Mouse (Mus musculus): ENCODE results near the gene Chdh. TPM values are rescaled to one million over a fixed set of nuclear protein-coding genes. Genes with fewer than 3 reads are reported as not detected.

Chdh gene
- polyA plus RNA-seq, 3 experiments from 2014 or later: 0.23 to 0.63 (median 0.57) TPM

DNA sequence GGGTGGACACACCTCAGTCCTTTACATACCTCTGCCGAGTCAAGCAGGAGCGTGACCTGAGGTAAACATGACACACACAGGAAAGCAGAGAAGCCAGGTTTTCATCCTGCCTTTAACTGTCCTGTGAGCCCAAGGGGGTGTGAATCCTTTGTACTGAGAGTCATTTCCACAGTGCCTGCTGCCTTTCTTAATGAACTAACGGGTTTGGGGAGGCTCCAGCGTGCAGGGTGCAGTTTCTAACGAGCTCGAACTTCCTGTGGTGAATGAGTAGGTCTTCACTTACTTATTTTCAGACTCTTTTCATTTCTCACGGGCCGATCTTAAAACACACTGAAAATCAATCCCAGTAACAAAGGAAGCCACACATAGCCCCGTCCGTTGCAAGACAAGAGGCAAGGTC is 5.7 kb downstream of the Chdh start:
- peak; percentile 46 for ATAC-seq

DNA sequence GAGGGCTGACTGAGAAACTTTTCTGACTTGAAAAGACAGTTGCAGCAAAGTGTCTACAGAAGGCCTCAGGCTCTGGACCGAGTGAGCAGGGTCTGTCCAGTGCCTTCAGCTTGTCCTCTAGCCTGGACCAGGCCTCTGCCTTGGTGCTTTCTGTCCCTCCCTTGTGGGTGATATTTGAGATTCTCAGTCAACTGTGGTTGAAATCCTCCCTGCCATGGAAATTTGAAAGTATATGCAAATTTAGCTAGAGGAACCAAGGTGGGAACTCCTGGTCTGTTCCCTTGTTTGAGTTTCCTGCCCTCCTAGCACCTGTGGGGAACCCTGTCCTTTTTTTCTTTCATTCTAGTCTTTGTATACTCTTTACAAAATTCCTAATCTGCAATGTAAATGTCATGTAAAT is 6.2 kb downstream of the Chdh start:
- no peak for ATAC-seq

DNA sequence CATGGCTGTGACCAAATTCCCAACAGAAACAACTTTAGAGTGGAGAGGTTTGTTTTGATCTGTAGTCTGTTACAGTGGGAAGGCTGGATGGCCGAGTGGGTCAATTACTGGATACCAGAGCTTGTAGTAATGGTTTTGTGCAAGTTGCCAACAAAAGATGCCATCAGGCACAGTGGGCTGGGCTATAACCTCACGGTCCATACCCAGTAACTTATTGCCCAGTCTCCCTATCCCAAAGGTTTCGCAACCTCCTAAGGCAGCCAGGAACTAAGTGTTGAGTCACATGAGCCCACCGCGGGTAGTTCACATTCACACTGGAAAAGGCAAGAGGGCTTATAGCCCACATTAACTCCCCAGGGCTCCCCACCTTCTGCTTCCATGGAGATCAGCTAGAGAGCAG is 7.8 kb downstream of the Chdh start:
- no peak for ATAC-seq

DNA sequence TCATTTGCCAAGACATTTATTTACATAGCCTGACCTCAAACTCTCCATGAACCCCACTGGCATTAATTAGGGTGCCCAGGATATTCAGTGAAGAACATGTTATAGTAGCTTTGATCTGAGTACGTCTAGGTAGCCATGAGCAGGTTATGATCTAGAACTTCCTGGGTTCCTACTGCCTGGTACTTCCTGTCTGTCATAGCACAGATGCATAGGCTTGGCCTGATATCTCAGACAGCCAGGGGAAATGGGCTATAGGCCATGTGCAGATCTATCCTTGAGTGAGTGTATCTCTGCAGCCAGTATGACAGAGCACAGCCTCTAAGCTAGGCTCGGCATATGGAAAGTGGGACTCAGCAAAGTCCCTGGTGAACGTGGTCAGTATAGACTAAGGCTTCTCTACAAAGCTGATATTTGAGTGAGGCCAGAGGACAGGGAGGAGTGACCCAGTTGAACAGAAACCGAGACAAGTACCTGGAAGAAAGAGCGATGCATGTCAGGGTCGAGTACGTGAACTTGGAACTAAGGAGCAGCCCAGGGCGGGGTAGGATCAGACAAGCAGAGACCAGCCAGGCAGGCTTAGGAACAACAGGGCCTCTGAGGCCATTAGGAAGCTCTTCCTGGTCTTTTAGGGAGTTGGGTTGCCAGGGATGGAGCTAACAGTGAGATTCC is 9.1 kb downstream of the Chdh start:
- ATAC-seq: no peak

DNA sequence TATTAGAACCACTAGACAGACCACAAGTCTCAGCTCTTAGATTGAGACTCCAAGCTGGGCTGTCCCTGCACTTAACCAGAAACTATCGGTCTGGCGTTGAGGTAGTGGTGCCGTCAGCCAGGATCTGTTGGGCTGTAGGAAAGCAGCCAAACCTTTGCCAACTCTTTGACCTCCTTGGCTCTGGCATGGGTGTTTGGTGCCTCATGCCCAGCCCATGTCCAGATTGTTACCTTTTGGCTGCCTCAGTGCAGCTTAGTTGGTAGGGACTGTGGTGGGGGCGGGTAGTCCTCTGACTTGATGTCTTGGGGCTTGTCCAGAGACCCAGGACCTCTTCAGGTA is 9.6 kb downstream of the Chdh start:
- ATAC-seq: no peak

DNA sequence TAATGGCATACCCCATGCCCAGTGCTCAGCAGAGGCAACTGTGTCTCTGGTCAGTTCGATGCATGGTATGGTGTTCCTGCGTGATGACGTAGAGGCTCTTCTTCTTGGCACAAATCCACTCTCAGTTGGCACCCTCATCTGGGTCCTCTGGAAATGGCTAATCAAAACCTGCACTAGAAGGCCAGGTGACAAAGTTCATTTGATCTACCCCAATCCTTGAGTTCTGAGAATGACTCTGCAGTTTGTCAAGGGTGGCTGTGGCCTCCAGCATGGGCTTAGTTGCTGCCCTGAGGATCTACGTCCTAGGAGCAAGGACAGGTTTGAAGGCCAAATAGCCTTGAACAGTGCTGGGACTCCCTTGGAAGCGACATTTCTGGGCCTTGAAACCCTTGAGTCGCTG is 10.0 kb downstream of the Chdh start:
- no peak for ATAC-seq

DNA sequence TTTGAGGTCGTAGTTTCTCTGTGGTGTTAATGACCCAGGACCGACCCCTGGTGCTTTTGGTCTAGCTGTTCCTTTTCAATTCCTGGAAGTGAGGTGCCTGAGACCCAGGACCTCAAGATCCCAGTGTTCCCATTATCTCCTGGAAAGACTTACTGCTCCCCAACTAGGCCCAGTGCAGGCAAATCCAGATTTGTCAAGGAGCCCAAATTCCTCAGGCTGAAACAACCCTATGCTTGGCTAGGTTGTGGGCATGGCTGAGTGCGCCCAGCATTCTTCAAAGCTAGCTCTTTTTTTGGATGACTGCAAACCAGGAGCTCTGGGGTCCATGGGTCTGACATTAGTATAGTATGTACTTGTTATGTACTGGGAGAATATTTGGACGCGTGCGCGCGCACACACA is 10.6 kb downstream of the Chdh start:
- ATAC-seq: no peak

DNA sequence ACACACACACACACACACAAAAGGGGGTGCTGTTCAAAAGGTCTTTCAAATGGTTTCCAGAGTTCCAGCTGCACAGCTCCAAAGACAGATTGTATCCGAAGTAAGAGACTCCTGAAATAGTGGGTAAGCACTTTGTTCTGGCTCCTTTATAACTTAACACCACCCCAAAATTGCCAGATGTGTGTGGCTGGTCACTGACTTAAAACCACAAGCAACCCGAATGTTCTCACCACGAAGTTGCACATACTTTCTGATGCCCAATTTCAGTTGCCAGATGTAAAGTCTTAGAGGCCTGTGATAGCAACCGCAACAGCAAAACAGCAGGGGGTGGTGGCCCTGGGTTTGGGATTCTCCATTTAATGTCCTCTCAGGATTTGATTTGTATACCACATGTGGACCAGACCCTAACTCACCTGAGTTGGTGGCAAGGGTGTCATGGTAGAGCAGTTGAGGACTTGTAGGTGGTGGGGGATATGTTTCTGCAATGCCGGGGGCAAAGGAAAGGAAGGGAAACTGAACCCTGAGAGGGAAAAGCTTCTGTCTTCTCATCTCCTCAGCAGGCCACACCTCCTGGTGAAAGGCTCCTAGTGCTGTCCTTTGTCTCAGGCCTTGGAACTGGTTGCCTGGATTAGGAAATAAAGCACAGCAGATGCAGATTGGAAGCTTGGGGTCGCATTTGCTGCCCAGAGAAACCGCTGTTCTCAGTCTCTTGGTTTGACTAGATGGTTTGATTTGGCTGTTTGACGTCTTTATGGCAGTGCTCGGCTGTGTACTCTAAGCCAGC is 11.2 kb downstream of the Chdh start:
- ATAC-seq: no peak

DNA sequence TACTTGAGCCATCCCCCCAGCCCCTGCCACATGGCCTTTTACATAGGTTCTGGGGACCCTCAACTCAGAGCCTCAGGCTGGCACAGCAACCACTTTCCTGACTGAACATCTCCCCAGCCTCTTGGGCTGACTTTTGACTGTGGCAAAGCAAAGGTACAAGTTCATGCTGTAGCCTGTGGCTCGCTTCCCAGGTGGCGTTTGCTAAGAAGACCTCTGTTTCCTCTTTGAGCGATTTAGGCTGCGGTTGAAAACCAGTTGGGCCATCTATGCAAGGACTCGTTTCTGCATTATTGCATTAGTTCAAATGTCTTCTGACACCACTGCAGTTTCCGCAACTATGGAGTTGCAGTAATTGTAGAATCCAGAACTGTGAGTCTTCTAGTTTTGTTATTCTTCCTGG is 13.6 kb downstream of the Chdh start:
- ATAC-seq: no peak

DNA sequence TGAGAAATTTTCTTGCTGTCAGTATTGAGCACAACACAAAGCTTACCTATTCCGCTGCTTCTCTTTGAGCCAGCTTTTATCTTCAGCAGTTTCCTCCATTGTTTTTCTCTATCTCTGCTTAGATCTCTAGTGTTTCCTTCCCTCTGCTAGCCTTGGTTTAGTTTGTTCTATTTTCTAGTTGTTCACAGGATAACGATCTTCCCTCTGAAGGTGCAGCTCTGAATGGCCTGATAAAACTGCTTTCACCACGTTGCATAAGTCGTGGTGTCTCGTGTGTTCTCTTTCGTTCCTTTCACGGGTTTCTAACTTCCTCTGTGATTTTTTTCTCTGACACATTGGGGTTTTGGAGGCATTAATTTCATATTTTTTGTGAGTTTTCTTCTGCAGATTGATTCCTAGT is 15.6 kb downstream of the Chdh start:
- peak; percentile 64 for ATAC-seq

DNA sequence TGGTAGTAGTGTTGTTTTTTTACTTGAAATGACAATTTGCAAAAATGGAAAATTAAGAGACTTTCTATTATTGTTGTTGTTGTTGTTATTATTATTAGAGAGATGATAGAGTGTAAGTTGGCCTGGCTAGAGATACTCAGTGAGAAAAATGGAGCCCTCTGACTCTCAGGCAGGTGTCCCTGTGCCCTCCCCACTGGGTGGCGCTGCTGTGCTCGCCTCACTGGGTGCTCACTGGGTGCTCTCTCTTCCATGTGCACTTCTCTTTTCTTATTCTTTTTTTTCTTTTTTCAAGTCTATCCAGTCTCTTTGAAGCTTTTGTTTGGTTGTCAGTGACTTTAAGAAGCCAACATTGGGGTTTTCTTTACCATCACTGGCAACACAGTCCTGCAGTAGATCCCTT is 18.6 kb downstream of the Chdh start:
- peak; percentile 41 for ATAC-seq

DNA sequence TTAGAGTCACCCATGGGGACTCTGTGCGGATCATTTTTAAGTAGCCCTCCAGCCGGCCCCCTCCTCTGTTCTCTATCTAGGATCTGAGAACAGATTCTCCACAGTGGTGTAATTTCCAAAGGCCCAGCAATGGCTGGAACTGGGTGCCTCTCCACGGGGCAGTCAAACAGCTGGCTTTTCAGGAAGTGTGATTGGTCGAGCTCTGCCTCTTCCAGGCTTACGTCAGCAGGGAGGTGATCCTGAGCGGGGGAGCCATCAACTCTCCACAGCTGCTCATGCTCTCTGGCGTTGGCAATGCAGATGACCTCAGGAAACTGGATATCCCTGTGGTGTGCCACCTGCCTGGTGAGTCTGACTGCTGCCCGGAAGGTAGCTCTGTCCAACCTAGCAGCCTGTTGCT is 24.6 kb downstream of the Chdh start:
- no peak for ATAC-seq

DNA sequence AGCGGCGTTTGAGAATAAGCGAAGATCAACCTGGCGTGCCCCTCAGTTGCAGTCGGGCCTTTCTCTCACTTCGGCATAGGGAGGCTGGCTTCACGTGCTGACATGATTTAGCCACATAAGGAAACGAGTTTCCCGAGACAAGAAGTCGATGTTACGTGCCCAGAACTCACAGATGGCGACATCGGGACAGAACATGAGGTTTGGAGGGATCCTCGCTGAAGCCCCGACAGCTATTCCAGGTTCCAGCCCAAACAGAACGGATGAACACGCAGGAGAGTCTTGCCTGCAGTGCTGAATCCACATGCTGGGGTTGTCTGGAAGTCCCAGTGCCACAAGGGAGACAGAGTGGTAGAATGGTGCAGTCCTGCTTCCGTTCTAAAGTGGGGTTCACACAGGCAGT is 29.6 kb downstream of the Chdh start:
- no peak for ATAC-seq

DNA sequence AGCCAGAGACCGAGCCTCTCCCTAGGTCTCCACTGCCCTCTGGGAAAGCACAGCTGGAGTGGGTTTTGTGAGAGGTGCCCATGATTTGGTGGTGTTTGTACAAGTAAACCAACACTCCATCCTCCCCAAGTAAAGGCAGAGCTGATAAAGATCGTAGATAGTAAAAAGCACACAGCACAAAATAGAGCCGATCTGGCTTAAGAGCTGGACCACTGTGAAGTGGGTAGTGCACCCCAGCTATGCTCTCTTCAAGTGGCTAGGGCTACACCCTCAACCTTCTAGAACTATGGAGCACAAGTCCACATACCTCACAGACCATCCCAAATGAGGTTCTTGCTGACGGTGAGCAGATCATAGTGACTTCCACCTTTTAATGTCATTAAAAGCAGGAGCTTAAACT is 30.6 kb downstream of the Chdh start:
- no peak for ATAC-seq

DNA sequence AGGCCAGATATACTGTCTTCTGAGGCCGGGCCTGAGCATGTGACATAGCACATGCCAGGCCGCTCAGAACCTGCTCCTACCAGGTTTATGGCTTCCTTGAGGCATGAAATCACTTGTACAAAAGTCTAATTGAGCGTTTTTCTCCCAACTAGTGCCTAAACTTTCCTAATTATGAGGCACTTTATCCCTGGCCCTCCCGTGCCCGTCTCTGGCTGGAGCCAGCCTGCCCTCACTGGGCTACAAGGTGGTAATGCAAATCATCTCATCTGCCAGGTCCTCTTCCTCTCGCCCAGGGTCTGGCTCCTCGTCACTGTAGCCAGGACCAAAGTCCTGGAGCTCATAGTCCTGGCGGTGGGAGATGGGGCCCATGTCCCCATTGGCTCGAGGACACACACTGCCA is 33.0 kb downstream of the Chdh start:
- no peak for ATAC-seq

DNA sequence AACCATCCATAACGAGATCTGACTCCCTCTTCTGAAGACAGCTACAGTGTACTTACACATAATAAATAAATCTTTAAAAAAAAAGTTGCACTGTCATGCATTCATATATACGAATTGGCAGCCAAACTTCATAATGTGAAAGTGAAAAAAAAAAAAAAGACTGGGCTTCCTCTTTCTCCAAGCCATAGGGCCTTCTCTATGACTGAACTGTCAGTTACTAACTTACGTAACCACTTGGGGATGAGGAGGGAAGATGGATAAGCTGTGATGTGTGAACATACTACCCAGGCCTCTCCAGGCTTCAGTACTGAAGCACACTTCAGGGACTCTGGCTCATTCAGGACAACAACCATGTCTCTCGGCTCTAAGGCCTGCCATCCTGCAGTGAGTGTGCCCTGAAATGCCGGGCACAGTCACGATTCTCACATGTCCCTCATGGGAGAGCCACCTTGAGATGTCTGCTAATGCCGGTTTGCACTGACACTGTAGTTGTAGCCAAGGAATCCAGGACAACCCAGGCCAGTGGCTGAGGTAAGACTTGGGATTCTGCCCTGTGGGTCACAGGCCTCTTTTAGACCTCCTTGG is 34.6 kb downstream of the Chdh start:
- ATAC-seq: no peak

DNA sequence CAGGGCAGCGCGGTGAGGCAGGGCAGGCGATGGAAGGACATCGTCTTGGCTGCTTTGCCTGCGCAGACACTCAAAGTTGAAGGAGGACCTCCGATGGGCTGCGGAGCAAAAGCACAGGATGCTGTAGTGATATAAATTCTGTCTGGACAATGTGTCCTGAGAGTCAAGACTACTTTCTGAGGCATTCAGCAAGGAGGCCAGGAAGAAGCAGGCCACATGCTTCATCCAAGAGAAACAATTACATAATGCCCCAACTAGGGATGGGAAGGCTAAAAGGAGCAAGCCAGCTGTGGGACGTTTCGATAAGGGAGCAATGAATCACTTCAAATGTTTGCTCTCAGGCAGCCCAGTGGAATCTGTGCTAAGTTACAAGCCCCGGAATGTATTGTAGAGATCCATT is 36.4 kb downstream of the Chdh start:
- ATAC-seq: no peak

DNA sequence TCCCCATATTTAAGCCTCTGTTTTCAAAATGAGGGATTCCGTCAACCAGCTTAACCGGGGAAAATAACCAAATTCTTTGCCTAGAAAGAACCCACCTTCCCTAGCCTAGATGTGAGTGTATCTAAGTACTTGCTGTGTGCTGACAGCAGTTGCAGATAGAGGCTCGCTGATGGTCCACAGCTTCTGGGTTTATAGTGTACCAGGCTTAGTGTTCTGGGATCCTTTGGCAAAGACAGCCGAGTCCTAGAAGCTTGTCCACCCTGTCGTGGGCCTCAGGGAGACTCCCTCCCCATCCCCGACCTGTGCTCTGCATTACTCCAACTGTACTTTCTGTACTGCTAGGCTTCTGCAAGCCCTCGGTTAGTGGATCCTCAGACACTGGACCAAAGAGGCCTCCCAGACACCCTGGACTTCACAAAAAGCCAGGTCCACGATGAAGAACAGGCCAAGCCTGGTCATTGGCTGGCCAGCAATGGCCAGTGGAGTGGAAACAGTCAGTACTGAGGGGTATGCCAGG is 36.9 kb downstream of the Chdh start:
- ATAC-seq: no peak

DNA sequence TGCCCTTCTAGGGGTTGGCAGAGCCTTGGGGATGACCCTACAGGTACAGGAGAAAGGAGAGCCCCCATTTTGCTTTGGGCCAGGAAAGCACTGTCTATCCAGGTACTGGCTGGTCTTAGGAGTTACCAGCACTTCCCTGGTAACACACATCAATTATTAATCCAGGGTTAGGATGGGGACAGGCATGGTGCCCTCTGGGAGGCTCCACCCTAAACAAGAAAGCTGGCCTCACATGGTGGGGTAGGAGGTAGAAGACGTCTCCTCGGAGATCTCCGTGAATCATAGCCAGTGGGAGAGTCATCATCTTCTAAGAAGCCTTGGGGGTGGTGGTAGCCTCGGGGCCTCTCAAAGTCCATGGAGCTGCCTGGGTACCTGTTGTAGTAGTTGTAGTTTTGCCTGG is 38.2 kb downstream of the Chdh start:
- ATAC-seq: no peak

DNA sequence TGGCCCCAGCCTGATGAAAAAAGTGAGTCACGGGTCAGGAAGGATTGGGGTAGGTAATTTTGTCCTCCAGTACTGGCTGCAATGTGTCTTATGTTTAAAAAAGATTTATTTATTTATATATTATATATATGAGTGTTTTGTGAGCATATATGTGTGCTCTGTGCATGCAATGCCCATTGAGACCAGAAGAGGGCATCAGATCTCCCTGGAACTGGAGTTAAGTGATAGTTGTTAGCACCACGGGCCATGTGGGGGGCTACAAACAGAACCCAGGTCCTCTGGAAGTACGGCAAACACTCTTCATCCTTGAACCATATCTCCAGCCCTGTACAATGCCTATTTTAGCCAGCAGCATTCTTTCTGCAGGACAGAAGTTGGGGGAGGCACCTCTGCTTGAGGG is 39.2 kb downstream of the Chdh start:
- ATAC-seq: no peak

DNA sequence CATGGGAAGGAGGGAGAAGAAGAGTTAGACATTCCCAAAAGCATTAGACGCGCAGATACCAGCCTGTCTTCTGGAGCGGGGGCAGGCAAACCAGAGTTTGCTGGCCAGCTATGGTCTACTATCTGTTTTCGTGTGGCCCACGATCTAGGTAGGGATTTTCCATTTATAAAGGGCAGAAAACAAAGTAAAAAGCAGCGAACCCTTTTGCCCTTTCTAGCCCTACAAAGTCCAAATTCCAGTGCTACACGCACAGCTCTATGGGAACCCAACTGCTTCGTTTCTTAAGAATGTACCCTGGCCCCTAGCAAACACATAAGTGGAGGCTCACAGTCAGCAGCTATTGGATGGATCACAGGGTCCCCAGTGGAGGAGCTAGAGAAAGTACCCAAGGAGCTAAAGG is 41.5 kb downstream of the Chdh start:
- ATAC-seq: no peak

DNA sequence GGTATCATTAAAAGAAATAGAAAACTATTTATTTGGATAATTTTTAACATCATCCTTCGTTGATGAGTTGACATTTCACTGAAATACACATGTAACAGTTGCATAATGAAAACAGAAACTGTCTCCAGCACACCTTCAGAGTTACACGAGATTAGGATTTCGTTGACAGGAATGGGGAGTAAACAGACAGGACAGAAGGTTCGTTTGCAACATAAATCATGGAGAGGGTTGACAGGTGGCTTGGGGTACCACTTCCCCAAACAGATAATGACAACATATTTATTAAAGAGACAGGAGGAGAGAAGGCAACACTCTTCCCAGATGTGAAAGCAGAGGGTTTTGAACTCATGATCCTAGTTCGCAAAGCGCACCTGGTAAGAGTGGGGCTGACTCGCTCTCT is 46.1 kb downstream of the Chdh start:
- no peak for ATAC-seq

DNA sequence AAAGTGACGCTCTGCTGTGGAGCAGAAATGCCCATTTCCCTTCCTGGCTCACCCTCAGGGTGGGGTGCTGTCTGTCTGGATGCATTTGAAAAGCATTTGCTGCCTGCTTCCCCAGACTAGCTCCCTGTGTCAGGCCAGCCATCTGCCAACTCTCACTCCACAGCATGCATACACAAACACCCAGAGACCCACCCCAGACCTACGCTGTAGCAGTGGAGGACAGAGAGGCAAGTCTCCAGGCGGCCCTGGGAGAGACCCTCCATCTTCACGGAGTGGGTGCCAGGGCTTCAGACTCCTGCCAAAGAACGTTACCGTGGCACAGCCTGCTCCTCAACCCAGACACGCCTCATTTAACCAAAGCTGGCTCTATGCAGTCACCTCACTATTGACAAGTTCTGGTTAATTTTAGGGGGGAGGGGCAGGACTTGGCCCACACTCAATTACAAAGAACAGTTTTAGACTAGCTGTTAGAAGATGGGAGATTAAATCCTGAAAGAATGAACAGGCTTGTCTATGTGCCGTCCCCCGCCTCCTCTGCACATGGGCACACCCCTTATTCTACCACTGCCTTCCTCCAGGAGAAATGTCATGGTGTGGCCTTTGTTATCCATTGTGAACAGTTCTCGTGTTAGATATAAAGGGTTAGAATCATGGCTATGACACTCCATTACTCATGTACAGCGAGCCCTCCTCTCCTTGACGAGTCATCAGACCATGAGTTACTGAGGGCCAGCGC is 47.4 kb downstream of the Chdh start:
- ATAC-seq: no peak

DNA sequence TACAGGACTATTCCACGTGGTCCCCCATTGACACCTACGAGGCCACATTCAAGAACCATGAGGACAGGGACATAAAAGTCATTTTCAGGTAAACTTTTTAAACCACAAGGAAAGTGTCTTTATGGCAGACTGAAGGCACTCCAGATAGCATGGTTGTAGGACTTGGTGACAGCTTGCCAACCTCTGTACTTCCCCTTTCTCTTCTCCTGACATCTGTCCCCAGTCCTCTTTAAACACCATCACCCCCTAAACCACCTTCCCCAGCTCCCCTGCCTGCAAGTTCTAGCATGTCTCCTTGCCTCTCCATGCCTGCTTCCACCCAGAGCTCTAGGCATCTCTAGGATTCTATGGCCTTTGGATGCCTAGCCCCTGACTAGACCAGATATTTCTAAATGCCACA is 56.0 kb downstream of the Chdh start:
- no peak for ATAC-seq
